Mouse (Mus musculus): Measurements from ENCODE around the gene Saysd1. TPM values are rescaled to one million over a fixed set of nuclear protein-coding genes. Genes with fewer than 3 reads are reported as not detected.
A peak's percentile ranks its signal among the peaks of the same experiment; 100 is the strongest.

Gene Saysd1
- polyA plus RNA-seq, 1 experiment from 2014 or later: 7.7 TPM

DNA sequence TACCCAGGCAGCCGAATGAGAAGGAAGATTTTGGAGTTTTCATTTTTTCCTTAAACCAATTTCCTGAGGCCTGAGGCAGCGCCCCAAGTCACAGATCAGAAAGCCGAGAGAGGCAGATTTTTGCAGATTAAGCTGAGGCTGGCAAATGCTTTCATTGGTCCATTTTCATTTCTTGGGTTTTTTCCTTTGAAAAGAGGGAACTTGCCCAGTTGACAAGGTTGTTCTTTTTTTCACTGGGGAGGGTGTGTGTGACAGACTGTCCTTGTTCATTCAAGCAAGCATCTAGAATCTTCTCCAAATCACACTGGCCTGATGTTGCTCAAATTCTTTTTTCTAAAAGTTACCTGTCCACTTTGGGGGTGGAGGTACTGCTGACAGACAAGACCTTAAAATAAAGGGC, 40.7 kb upstream of the Saysd1 start:
- Histone ChIP-seq H3K27me3 (replicated peaks; ENCODE audit: control insufficient read depth, insufficient read depth, low read length) (no peaks in the 10 kb centered on the region), H3K4me2 (peak overlapping the region; percentile 95), H3K4me3 (ENCODE audit: low read depth, low read length) (peak overlapping the region; percentile 66), H3K9me3 (ENCODE audit: control insufficient read depth, low read length) (no peaks in the 10 kb centered on the region), H3K36me3 (ENCODE audit: control insufficient read depth, insufficient read depth, low read length) (no peaks in the 10 kb centered on the region), H3K9ac (ENCODE audit: low read depth, low read length) (peak overlapping the region; percentile 3; the same call in 1 of the 2 replicates), H3K4me1 (replicated peaks; ENCODE audit: control insufficient read depth, insufficient read depth, low read length) (peaks cover 29% of the 10 kb centered on the region), H3K27ac (ENCODE audit: low read depth, low read length) (no peak overlapping the region)
- WGBS: 25% methylated on average over 3 of the region's 3 CpGs
- ATAC-seq (replicated peaks; ENCODE audit: low FRiP score): no peak
- DNase-seq (ENCODE audit: low spot score): no peak

DNA sequence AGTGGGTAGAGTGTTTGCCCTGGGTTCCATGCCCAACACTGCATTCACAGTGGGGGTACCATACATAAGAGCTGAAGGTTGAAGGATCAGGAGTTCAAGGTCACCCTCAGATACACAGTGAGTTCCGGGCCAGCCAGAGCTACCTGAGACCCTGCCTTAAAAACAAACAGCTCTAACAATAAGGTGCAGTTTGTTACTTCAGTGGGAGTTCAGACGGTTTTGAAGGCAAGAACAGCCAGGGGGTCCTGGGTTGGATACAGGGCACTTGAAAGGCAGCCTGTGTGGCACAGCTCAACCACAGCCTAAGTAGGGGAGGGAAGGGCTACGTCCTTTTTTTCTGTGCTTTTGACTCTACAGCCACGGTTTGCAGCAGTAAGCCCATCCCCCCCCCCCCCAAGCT, 40.3 kb upstream of the Saysd1 start:
- H3K4me1 ChIP-seq (replicated peaks; ENCODE audit: control insufficient read depth, insufficient read depth, low read length): peaks cover 34% of the 10 kb centered on the region
- 18% methylated on average over 4 of the region's 4 CpGs for WGBS
- no peaks in the 10 kb centered on the region for H3K36me3 ChIP-seq (ENCODE audit: control insufficient read depth, insufficient read depth, low read length)
- H3K9ac ChIP-seq (ENCODE audit: low read depth, low read length): no peak overlapping the region
- ATAC-seq (replicated peaks; ENCODE audit: low FRiP score): no peak
- H3K27me3 ChIP-seq (replicated peaks; ENCODE audit: control insufficient read depth, insufficient read depth, low read length): no peaks in the 10 kb centered on the region
- no peak for DNase-seq (ENCODE audit: low spot score)
- no peak overlapping the region for H3K4me3 ChIP-seq (ENCODE audit: low read depth, low read length)
- H3K4me2 ChIP-seq: peak overlapping the region; percentile 95
- no peaks in the 10 kb centered on the region for H3K9me3 ChIP-seq (ENCODE audit: control insufficient read depth, low read length)
- no peak overlapping the region for H3K27ac ChIP-seq (ENCODE audit: low read depth, low read length)

DNA sequence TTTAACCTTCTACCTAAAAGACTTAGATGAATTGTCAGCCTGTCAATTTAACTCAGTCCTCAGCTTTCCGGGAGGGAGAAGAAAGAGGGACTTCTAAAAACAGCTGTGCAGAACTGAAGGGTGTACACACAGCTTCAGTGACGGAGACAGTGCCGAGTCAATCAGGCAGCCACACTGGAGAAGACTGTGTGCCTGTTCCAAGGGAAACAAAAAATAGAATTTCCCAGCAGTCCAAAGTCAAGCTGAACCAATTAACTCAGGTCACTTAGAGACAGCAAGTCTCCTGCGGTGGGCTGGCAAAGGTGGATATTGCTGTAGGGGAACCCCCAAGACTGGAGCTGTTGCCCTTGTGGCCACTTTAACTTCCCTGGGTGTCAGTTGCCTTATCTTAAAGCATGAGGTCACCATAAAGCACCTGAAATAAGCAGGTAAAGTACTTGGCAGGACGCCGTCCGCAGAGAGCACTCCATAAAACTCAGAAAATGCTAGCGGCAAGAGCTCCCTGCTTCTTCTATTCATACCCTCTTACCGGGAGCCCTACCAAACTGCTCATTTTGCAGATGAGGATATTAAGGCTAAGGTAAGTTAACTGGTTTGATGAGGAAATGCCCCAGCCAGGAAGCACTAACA, 39.3 kb upstream of the Saysd1 start:
- Histone ChIP-seq H3K9ac (ENCODE audit: low read depth, low read length) (peak overlapping the region; percentile 13; the same call in 1 of the 2 replicates), H3K27ac (ENCODE audit: low read depth, low read length) (no peak overlapping the region), H3K4me1 (replicated peaks; ENCODE audit: control insufficient read depth, insufficient read depth, low read length) (peaks cover 43% of the 10 kb centered on the region), H3K4me3 (ENCODE audit: low read depth, low read length) (no peak overlapping the region), H3K36me3 (ENCODE audit: control insufficient read depth, insufficient read depth, low read length) (no peaks in the 10 kb centered on the region), H3K27me3 (replicated peaks; ENCODE audit: control insufficient read depth, insufficient read depth, low read length) (no peaks in the 10 kb centered on the region), H3K4me2 (no peak overlapping the region), H3K9me3 (ENCODE audit: control insufficient read depth, low read length) (no peaks in the 10 kb centered on the region)
- WGBS: 85% methylated on average over 9 of the region's 9 CpGs
- ATAC-seq (replicated peaks; ENCODE audit: low FRiP score) (no peak), DNase-seq (ENCODE audit: low spot score) (no peak)

DNA sequence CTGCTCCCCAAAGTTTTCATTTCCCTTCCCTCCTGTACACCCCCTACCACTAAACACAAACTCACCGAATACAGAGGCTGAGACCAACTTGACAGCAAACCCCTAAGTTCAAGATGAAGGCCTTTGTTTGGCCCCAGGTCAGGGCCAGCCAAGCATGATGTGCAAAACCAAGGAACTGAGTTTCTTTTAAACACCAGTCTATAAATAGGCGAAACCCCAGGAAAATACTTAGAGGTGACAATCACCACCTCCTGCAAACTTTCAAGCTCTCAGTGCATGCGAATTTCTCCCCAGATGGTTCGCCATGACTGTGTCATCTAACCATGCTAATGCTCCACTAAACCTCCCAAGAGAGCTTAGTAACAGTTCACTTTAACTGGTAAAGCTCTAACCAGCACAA, 37.4 kb upstream of the Saysd1 start:
- Histone ChIP-seq H3K9ac (ENCODE audit: low read depth, low read length) (no peak overlapping the region), H3K27ac (ENCODE audit: low read depth, low read length) (no peak overlapping the region), H3K4me3 (ENCODE audit: low read depth, low read length) (no peak overlapping the region), H3K4me2 (no peak overlapping the region), H3K9me3 (ENCODE audit: control insufficient read depth, low read length) (no peaks in the 10 kb centered on the region), H3K36me3 (ENCODE audit: control insufficient read depth, insufficient read depth, low read length) (no peaks in the 10 kb centered on the region), H3K27me3 (replicated peaks; ENCODE audit: control insufficient read depth, insufficient read depth, low read length) (no peaks in the 10 kb centered on the region), H3K4me1 (replicated peaks; ENCODE audit: control insufficient read depth, insufficient read depth, low read length) (peaks cover 54% of the 10 kb centered on the region)
- WGBS: 85% methylated on average over 4 of the region's 4 CpGs
- ATAC-seq (replicated peaks; ENCODE audit: low FRiP score) (no peak), DNase-seq (ENCODE audit: low spot score) (no peak)

DNA sequence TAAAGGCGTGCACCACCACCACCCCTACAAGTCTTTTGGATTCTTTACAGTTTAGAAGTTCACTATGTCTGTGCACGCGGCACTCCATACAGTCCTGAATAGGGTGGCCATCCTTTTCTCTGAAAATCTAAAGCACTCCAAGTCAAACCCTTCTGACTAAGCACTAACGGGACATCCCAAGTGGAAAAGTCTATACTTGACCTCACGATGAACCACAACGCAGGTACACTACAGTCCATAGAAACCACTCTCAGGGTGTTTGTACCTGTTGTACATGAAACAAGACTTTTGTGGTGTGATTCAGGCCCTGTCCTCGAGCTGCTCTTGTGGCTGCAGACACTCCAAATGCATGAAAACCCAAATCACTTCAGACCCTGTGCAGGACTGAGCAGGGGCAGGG, 36.8 kb upstream of the Saysd1 start:
- no peak for ATAC-seq (replicated peaks; ENCODE audit: low FRiP score)
- WGBS: 88% methylated on average over 7 of the region's 7 CpGs
- Histone ChIP-seq H3K4me3 (ENCODE audit: low read depth, low read length) (no peak overlapping the region), H3K36me3 (ENCODE audit: control insufficient read depth, insufficient read depth, low read length) (no peaks in the 10 kb centered on the region), H3K27me3 (replicated peaks; ENCODE audit: control insufficient read depth, insufficient read depth, low read length) (no peaks in the 10 kb centered on the region), H3K9me3 (ENCODE audit: control insufficient read depth, low read length) (no peaks in the 10 kb centered on the region), H3K9ac (ENCODE audit: low read depth, low read length) (no peak overlapping the region), H3K4me1 (replicated peaks; ENCODE audit: control insufficient read depth, insufficient read depth, low read length) (peaks cover 56% of the 10 kb centered on the region), H3K4me2 (no peak overlapping the region), H3K27ac (ENCODE audit: low read depth, low read length) (no peak overlapping the region)
- DNase-seq (ENCODE audit: low spot score): no peak

DNA sequence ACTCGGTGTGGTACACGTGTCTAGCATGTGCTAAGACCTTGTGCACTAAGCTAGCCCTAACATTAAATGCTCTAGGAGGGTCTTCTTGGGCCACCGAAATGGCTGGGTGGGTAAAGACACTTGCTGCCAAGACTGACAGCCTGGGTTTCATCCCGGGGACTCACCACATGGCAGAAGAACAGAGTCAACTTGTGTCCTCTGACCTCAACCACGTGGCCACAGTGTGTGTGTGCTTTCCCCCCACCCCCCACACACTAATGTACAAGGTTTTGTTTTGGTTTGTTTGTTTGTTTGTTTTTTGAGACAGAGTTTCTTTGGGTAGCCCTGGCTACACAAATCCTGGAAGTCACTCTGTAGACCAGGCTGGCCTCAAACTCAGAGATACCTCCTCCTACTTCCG, 36.4 kb upstream of the Saysd1 start:
- WGBS: 72% methylated on average over 6 of the region's 6 CpGs
- no peak overlapping the region for H3K9ac ChIP-seq (ENCODE audit: low read depth, low read length)
- no peak for ATAC-seq (replicated peaks; ENCODE audit: low FRiP score)

DNA sequence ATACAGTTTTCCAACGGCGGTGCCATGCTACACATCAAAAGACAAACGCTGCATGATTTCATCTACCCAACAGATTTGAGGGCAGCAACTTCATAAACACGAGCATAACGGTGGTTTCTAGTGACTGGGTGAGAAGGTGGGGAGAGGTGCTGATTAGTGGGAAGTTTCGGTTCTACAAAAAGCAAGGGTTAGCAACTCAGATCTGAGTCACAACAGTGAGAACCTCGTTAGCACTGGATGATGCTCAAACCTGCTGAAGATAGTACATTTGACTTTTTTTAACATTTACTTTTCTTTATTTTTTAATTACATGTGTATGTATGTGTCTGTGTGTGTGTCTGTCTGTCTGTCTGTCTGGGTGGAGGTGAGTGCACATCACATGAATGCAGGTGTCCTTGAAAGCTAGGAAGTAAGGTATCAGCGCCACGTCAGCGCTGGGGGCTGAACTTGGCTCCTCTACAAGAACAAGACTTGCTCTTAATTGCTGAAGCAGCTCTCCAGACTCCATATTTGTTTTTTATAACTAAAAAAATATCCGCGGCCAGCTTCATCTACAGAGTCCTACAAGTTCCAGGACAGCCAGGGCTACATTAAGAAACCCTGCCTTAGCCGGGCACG, 35.6 kb upstream of the Saysd1 start:
- ATAC-seq (replicated peaks; ENCODE audit: low FRiP score): no peak
- no peaks in the 10 kb centered on the region for H3K9me3 ChIP-seq (ENCODE audit: control insufficient read depth, low read length)
- no peak overlapping the region for H3K9ac ChIP-seq (ENCODE audit: low read depth, low read length)
- peak overlapping the region; percentile 16; the same call in 1 of the 2 replicates for H3K27ac ChIP-seq (ENCODE audit: low read depth, low read length)
- DNase-seq (ENCODE audit: low spot score): no peak
- H3K4me1 ChIP-seq (replicated peaks; ENCODE audit: control insufficient read depth, insufficient read depth, low read length): peaks cover 55% of the 10 kb centered on the region
- H3K4me3 ChIP-seq (ENCODE audit: low read depth, low read length): no peak overlapping the region
- H3K27me3 ChIP-seq (replicated peaks; ENCODE audit: control insufficient read depth, insufficient read depth, low read length): no peaks in the 10 kb centered on the region
- 79% methylated on average over 14 of the region's 14 CpGs for WGBS
- H3K36me3 ChIP-seq (ENCODE audit: control insufficient read depth, insufficient read depth, low read length): no peaks in the 10 kb centered on the region
- peak overlapping the region; percentile 52 for H3K4me2 ChIP-seq

More for the DNA sequence above, 36.4 kb upstream of the Saysd1 start:
- Histone ChIP-seq H3K27ac (ENCODE audit: low read depth, low read length) (no peak overlapping the region), H3K27me3 (replicated peaks; ENCODE audit: control insufficient read depth, insufficient read depth, low read length) (no peaks in the 10 kb centered on the region), H3K4me3 (ENCODE audit: low read depth, low read length) (no peak overlapping the region), H3K36me3 (ENCODE audit: control insufficient read depth, insufficient read depth, low read length) (no peaks in the 10 kb centered on the region), H3K4me2 (no peak overlapping the region), H3K4me1 (replicated peaks; ENCODE audit: control insufficient read depth, insufficient read depth, low read length) (peaks cover 57% of the 10 kb centered on the region), H3K9me3 (ENCODE audit: control insufficient read depth, low read length) (no peaks in the 10 kb centered on the region)
- DNase-seq (ENCODE audit: low spot score): no peak

DNA sequence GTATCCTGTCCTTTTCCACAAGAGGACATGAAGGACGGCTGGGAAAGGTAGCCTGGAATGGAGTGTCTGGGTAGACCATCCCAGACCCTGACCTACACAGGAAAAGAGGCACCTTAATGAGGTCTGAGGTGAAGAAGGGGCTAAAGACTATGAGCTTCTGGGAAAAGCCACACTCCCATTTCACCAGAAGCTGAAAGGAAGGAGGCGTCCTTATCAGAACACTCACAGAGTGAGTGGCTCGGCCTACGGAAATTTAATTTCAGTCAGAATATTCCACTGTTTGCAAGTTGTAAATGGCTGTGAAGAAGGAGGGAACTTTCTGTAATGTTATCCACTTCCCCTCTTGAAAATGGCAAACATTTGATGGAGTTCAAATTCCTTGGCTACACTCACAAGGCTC, 34.6 kb upstream of the Saysd1 start:
- Histone ChIP-seq H3K27me3 (replicated peaks; ENCODE audit: control insufficient read depth, insufficient read depth, low read length) (no peaks in the 10 kb centered on the region), H3K36me3 (ENCODE audit: control insufficient read depth, insufficient read depth, low read length) (no peaks in the 10 kb centered on the region), H3K4me3 (ENCODE audit: low read depth, low read length) (no peak overlapping the region), H3K27ac (ENCODE audit: low read depth, low read length) (peak overlapping the region; percentile 62; the same call in 1 of the 2 replicates), H3K4me2 (peak overlapping the region; percentile 52), H3K9me3 (ENCODE audit: control insufficient read depth, low read length) (no peaks in the 10 kb centered on the region), H3K4me1 (replicated peaks; ENCODE audit: control insufficient read depth, insufficient read depth, low read length) (peaks cover 52% of the 10 kb centered on the region), H3K9ac (ENCODE audit: low read depth, low read length) (peak overlapping the region; percentile 41; the same call in 1 of the 2 replicates)
- ATAC-seq (replicated peaks; ENCODE audit: low FRiP score) (peak; percentile 69), DNase-seq (ENCODE audit: low spot score) (no peak)
- WGBS: 26% methylated on average over 4 of the region's 4 CpGs

DNA sequence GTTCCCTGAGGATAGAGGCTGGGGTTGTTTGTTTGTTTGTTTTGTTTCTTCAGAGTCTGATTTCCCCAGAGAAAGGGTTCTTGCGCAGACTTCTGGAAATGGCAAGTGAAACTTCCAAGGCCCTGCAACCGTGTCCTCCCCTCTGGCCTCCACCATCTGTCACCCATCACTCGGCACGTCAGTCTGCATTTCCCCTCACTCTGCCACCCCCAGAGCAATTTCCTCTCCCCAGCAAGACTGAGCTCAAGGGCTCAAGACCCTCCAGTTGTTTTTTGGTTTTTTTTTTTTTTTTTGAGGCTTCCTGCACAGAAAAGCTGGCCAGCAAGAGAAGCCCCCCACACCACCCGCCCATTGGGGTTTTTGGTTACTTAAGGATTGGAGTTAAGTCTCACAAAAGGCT, 34.2 kb upstream of the Saysd1 start:
- 40% methylated on average over 5 of the region's 5 CpGs for WGBS
- Histone ChIP-seq H3K4me1 (replicated peaks; ENCODE audit: control insufficient read depth, insufficient read depth, low read length) (peaks cover 48% of the 10 kb centered on the region), H3K4me2 (peak overlapping the region; percentile 52), H3K4me3 (ENCODE audit: low read depth, low read length) (no peak overlapping the region), H3K9ac (ENCODE audit: low read depth, low read length) (peak overlapping the region; percentile 41; the same call in 1 of the 2 replicates), H3K36me3 (ENCODE audit: control insufficient read depth, insufficient read depth, low read length) (no peaks in the 10 kb centered on the region), H3K27ac (ENCODE audit: low read depth, low read length) (peak overlapping the region; percentile 62; the same call in 1 of the 2 replicates), H3K27me3 (replicated peaks; ENCODE audit: control insufficient read depth, insufficient read depth, low read length) (no peaks in the 10 kb centered on the region), H3K9me3 (ENCODE audit: control insufficient read depth, low read length) (no peaks in the 10 kb centered on the region)
- DNase-seq (ENCODE audit: low spot score) (no peak), ATAC-seq (replicated peaks; ENCODE audit: low FRiP score) (no peak)
